Mouse (Mus musculus): ENCODE results near the gene Tmem170. TPM values are rescaled to one million over a fixed set of nuclear protein-coding genes. Genes with fewer than 3 reads are reported as not detected.
"Not testable (repeated sequence)": the region's sequence is repeated elsewhere in the genome, so short reads cannot be mapped to it uniquely, and the experiment has no call there.

Gene Tmem170
- polyA plus RNA-seq, 1 experiment from 2014 or later: 10.6 TPM

- no peak overlapping the region for H3K9ac ChIP-seq (replicated peaks; ENCODE audit: low read length)
- ATAC-seq (ENCODE audit: low FRiP score, low TSS enrichment): no peak
- H3K4me3 ChIP-seq (ENCODE audit: low read length): no peak overlapping the region
- H3K9me3 ChIP-seq (ENCODE audit: low read length): no peaks in the 10 kb centered on the region
- no peak overlapping the region for H3K4me2 ChIP-seq (replicated peaks; ENCODE audit: low read depth, low read length)
- H3K27ac ChIP-seq (ENCODE audit: low read length): no peak overlapping the region
- 0 out of 2 replicates have a peak, but pooled peaks cover 2% of the 10 kb centered on the region for H3K36me3 ChIP-seq (ENCODE audit: insufficient read depth, low read length)
- H3K4me1 ChIP-seq (ENCODE audit: insufficient read depth, low read length): 0 out of 2 replicates have a peak, but pooled peaks cover 6% of the 10 kb centered on the region
- no peaks in the 10 kb centered on the region for H3K27me3 ChIP-seq (ENCODE audit: insufficient read depth, low read length)
- 87% methylated on average over 12 of the region's 12 CpGs for WGBS
Observed at GRCm38 (mm10) chr8:111855977-111856376, 20.6 kb downstream of the Tmem170 start.

- Histone ChIP-seq H3K27me3 (ENCODE audit: insufficient read depth, low read length) (no peaks in the 10 kb centered on the region), H3K4me1 (ENCODE audit: insufficient read depth, low read length) (0 out of 2 replicates have a peak, but pooled peaks cover 6% of the 10 kb centered on the region), H3K4me3 (ENCODE audit: low read length) (peak within 1 kb of the TSS; percentile 88), H3K9me3 (ENCODE audit: low read length) (no peaks in the 10 kb centered on the region), H3K36me3 (ENCODE audit: insufficient read depth, low read length) (0 out of 2 replicates have a peak, but pooled peaks cover 2% of the 10 kb centered on the region), H3K27ac (ENCODE audit: low read length) (no peak within 1 kb of the TSS), H3K9ac (replicated peaks; ENCODE audit: low read length) (peak within 1 kb of the TSS; percentile 86), H3K4me2 (replicated peaks; ENCODE audit: low read depth, low read length) (peak within 1 kb of the TSS; percentile 93)
- 0% methylated on average over 53 of the region's 53 CpGs for WGBS
- peak; percentile 100 for ATAC-seq (ENCODE audit: low FRiP score, low TSS enrichment)
Observed at GRCm38 (mm10) chr8:111853861-111854501, 22.6 kb downstream of the Tmem170 start, which contains the start of gene Cfdp1. Cfdp1 (minus strand) TSS chr8:111854291.

- not testable (repeated sequence) for H3K27ac ChIP-seq (ENCODE audit: low read length); H3K4me1 ChIP-seq (ENCODE audit: insufficient read depth, low read length); H3K9me3 ChIP-seq (ENCODE audit: low read length); H3K27me3 ChIP-seq (ENCODE audit: insufficient read depth, low read length); H3K36me3 ChIP-seq (ENCODE audit: insufficient read depth, low read length); ATAC-seq (ENCODE audit: low FRiP score, low TSS enrichment)
- Histone ChIP-seq H3K9ac (replicated peaks; ENCODE audit: low read length) (peak overlapping the region; percentile 86), H3K4me2 (replicated peaks; ENCODE audit: low read depth, low read length) (peak overlapping the region; percentile 93), H3K4me3 (ENCODE audit: low read length) (peak overlapping the region; percentile 88)
- 51% methylated on average over 12 of the region's 12 CpGs for WGBS
Observed at GRCm38 (mm10) chr8:111853219-111853618, 23.3 kb downstream of the Tmem170 start.

- ATAC-seq (ENCODE audit: low FRiP score, low TSS enrichment): no peak
- no peak overlapping the region for H3K4me3 ChIP-seq (ENCODE audit: low read length)
- 93% methylated on average over 6 of the region's 6 CpGs for WGBS
Observed at GRCm38 (mm10) chr8:111846746-111847145, 29.8 kb downstream of the Tmem170 start.

GRCm38 (mm10) chr8:111835540-111835939 lies 41.0 kb downstream of the Tmem170 start:
- ATAC-seq (ENCODE audit: low FRiP score, low TSS enrichment): no peak
- Histone ChIP-seq H3K4me1 (ENCODE audit: insufficient read depth, low read length) (peaks cover 28% of the 10 kb centered on the region), H3K27me3 (ENCODE audit: insufficient read depth, low read length) (no peaks in the 10 kb centered on the region), H3K27ac (ENCODE audit: low read length) (no peak overlapping the region), H3K4me3 (ENCODE audit: low read length) (no peak overlapping the region), H3K9me3 (ENCODE audit: low read length) (no peaks in the 10 kb centered on the region), H3K9ac (replicated peaks; ENCODE audit: low read length) (no peak overlapping the region), H3K36me3 (ENCODE audit: insufficient read depth, low read length) (peaks cover 29% of the 10 kb centered on the region), H3K4me2 (replicated peaks; ENCODE audit: low read depth, low read length) (no peak overlapping the region)
- 41% methylated on average over 1 of the region's 1 CpGs for WGBS

More at GRCm38 (mm10) chr8:111846746-111847145, 29.8 kb downstream of the Tmem170 start:
- Histone ChIP-seq H3K9ac (replicated peaks; ENCODE audit: low read length) (no peak overlapping the region), H3K27ac (ENCODE audit: low read length) (no peak overlapping the region), H3K4me1 (ENCODE audit: insufficient read depth, low read length) (no peaks in the 10 kb centered on the region), H3K4me2 (replicated peaks; ENCODE audit: low read depth, low read length) (no peak overlapping the region), H3K36me3 (ENCODE audit: insufficient read depth, low read length) (peaks cover 17% of the 10 kb centered on the region; the same call in 1 of the 2 replicates), H3K27me3 (ENCODE audit: insufficient read depth, low read length) (no peaks in the 10 kb centered on the region), H3K9me3 (ENCODE audit: low read length) (no peaks in the 10 kb centered on the region)

GRCm38 (mm10) chr8:111834011-111834410 lies 42.5 kb downstream of the Tmem170 start:
- Histone ChIP-seq H3K27ac (ENCODE audit: low read length) (peak overlapping the region; percentile 31; the same call in 1 of the 2 replicates), H3K4me1 (ENCODE audit: insufficient read depth, low read length) (peaks cover 28% of the 10 kb centered on the region), H3K36me3 (ENCODE audit: insufficient read depth, low read length) (peaks cover 34% of the 10 kb centered on the region), H3K9ac (replicated peaks; ENCODE audit: low read length) (no peak overlapping the region), H3K4me2 (replicated peaks; ENCODE audit: low read depth, low read length) (no peak overlapping the region), H3K27me3 (ENCODE audit: insufficient read depth, low read length) (no peaks in the 10 kb centered on the region), H3K9me3 (ENCODE audit: low read length) (no peaks in the 10 kb centered on the region), H3K4me3 (ENCODE audit: low read length) (no peak overlapping the region)
- peak; percentile 49; the same call in 1 of the 2 replicates for ATAC-seq (ENCODE audit: low FRiP score, low TSS enrichment)
- WGBS: 20% methylated on average over 6 of the region's 6 CpGs

- H3K27ac ChIP-seq (ENCODE audit: low read length): peak overlapping the region; percentile 31; the same call in 1 of the 2 replicates
- H3K4me1 ChIP-seq (ENCODE audit: insufficient read depth, low read length): peaks cover 28% of the 10 kb centered on the region
- H3K9me3 ChIP-seq (ENCODE audit: low read length): no peaks in the 10 kb centered on the region
- peaks cover 36% of the 10 kb centered on the region for H3K36me3 ChIP-seq (ENCODE audit: insufficient read depth, low read length)
- H3K4me2 ChIP-seq (replicated peaks; ENCODE audit: low read depth, low read length): no peak overlapping the region
- no peak for ATAC-seq (ENCODE audit: low FRiP score, low TSS enrichment)
- no peaks in the 10 kb centered on the region for H3K27me3 ChIP-seq (ENCODE audit: insufficient read depth, low read length)
- 42% methylated on average over 5 of the region's 5 CpGs for WGBS
- H3K4me3 ChIP-seq (ENCODE audit: low read length): no peak overlapping the region
- H3K9ac ChIP-seq (replicated peaks; ENCODE audit: low read length): no peak overlapping the region
Observed at GRCm38 (mm10) chr8:111832983-111833382, 43.6 kb downstream of the Tmem170 start.

- Histone ChIP-seq H3K9ac (replicated peaks; ENCODE audit: low read length) (no peak overlapping the region), H3K36me3 (ENCODE audit: insufficient read depth, low read length) (peaks cover 29% of the 10 kb centered on the region), H3K27ac (ENCODE audit: low read length) (no peak overlapping the region; the same call in 1 of the 2 replicates), H3K27me3 (ENCODE audit: insufficient read depth, low read length) (no peaks in the 10 kb centered on the region), H3K4me2 (replicated peaks; ENCODE audit: low read depth, low read length) (no peak overlapping the region), H3K9me3 (ENCODE audit: low read length) (no peaks in the 10 kb centered on the region), H3K4me3 (ENCODE audit: low read length) (no peak overlapping the region), H3K4me1 (ENCODE audit: insufficient read depth, low read length) (peaks cover 28% of the 10 kb centered on the region)
- WGBS: 39% methylated on average over 4 of the region's 4 CpGs
- no peak for ATAC-seq (ENCODE audit: low FRiP score, low TSS enrichment)
Observed at GRCm38 (mm10) chr8:111831996-111832395, 44.6 kb downstream of the Tmem170 start.

GRCm38 (mm10) chr8:111828595-111828994 lies 48.0 kb downstream of the Tmem170 start:
- Histone ChIP-seq H3K9me3 (ENCODE audit: low read length) (no peaks in the 10 kb centered on the region), H3K4me1 (ENCODE audit: insufficient read depth, low read length) (peaks cover 18% of the 10 kb centered on the region), H3K4me3 (ENCODE audit: low read length) (no peak overlapping the region), H3K36me3 (ENCODE audit: insufficient read depth, low read length) (peaks cover 35% of the 10 kb centered on the region), H3K9ac (replicated peaks; ENCODE audit: low read length) (no peak overlapping the region), H3K4me2 (replicated peaks; ENCODE audit: low read depth, low read length) (no peak overlapping the region), H3K27ac (ENCODE audit: low read length) (peak overlapping the region; percentile 67; the same call in 1 of the 2 replicates), H3K27me3 (ENCODE audit: insufficient read depth, low read length) (no peaks in the 10 kb centered on the region)
- 72% methylated on average over 6 of the region's 6 CpGs for WGBS
- no peak for ATAC-seq (ENCODE audit: low FRiP score, low TSS enrichment)

GRCm38 (mm10) chr8:111825219-111825618 lies 51.3 kb downstream of the Tmem170 start:
- H3K9ac ChIP-seq (replicated peaks; ENCODE audit: low read length): no peak overlapping the region
- WGBS: 66% methylated on average over 6 of the region's 6 CpGs
- no peaks in the 10 kb centered on the region; the same call in 1 of the 2 replicates for H3K4me1 ChIP-seq (ENCODE audit: insufficient read depth, low read length)
- no peak overlapping the region for H3K4me3 ChIP-seq (ENCODE audit: low read length)
- H3K27me3 ChIP-seq (ENCODE audit: insufficient read depth, low read length): no peaks in the 10 kb centered on the region
- H3K4me2 ChIP-seq (replicated peaks; ENCODE audit: low read depth, low read length): no peak overlapping the region
- ATAC-seq (ENCODE audit: low FRiP score, low TSS enrichment): no peak
- H3K27ac ChIP-seq (ENCODE audit: low read length): no peak overlapping the region
- H3K36me3 ChIP-seq (ENCODE audit: insufficient read depth, low read length): peaks cover 51% of the 10 kb centered on the region
- no peaks in the 10 kb centered on the region for H3K9me3 ChIP-seq (ENCODE audit: low read length)
